Mouse (Mus musculus) liver, embryonic 14.5 days (tissue): ENCODE results near the gene Gramd1b.

ENCODE experiments used
- CTCF ChIP-seq: IDR thresholded peaks from 2 replicates; pipeline ENCODE4 v1.5.1; 2016; ENCODE audit warnings: antibody characterized with exemption, low read depth, control low read depth
- EP300 ChIP-seq: IDR thresholded peaks from 2 replicates; pipeline ENCODE4 v1.6.1; 2016; ENCODE audit warnings: antibody characterized with exemption, low read depth

DNA sequence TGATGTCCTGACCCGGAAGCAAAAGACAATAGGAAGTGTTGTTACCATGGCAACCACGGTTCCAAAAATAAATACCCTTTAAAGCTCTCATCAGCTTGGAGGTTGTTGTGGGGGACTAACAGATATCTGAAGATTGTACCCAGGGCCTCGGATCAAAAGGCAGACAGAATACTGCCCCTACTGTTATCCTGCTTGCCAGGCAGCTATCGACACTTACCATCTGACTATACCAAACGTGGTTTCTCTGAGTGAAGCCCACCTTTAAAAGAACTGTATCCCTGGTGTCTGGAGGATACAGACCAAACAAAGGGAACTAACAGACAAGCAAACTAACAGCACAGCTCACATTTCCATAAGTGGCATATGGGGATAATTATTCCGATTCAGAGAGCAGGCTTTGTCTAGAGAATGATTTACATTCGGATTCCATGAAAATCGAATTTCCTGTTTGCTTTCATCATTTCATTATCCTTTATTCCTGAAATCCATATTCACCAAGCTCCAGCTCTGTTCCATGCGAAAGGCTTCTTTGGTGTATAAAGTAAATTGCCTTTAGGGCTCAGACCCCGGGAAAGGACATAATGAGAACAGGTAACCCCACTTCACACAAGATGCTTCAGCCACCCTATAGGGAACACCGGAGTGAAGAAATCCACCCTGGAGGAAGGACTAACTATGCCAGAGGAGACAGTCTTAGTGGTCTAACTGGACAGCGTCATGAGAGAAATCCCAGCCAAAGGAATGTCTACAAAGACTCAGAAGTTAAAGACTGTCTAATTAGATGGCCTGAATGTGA lies 92.3 kb downstream of the Gramd1b start:
- no peak for TF ChIP-seq CTCF
- no peak for TF ChIP-seq EP300
